Mouse (Mus musculus): ENCODE results near the gene Slf2. TPM values are rescaled to one million over a fixed set of nuclear protein-coding genes. Genes with fewer than 3 reads are reported as not detected.

The Slf2 gene
- total RNA-seq, 2 experiments from 2014 or later = 37.2 to 41.8 TPM

DNA sequence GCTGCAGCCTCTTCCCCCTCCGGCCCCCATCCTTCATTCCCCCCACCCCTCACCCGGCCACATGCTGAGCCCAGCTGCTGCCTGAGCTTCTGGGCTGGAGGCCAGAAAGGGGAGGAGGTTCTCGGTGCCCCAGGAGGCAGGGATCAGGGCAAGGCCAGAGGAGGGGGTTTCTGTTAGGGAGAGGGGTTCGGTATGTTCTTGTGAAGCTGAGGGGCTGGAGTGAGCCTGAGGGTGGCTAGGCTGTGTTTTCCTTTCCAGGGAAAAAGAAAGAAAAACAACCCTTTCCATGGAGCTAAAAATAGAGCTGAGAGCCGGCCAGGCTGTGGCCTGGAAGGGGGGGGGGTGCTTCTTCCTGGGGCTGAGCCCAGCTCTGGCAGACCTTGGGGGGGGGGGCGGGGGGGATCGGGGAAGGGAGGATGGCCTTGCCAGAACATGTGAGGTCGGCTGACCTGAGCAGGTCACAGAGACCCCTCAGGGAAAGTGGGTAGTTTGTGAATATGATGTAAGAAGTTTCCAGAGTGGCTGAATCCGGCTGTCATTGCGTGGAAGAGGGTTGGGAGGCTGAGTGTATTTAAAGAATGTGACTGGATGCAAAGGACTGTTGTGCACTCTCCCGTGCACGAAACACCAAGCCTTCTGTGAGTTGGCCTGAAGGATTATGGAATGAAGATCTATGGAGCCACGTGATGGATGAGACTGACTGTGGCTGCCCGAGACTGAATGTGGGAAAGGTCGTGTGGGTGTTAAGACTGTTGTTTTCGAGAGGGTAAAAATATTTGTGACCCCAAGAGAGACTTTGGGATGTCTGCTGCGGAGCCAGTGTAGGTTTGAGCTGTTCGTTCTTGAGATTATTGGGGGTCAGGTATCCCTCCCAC lies 85.6 kb downstream of the Slf2 start:
- H3K27ac ChIP-seq = peak overlapping the region; percentile 97
- H3K4me3 ChIP-seq = peak overlapping the region; percentile 56
- no peak for TF ChIP-seq CTCF (IDR thresholded peaks at IDR 0.05)
- DNase-seq (ENCODE audit: extremely low spot score in 1 of 2, low spot score in 2 of 2) = peak; percentile 59 to 67
- intact Hi-C loops (cut with DNase I) = loop anchor here (1.0 to 2.0 kb wide), 3 partner anchors 15 to 32 kb away; partner anchors contain the start of gene Sema4g

DNA sequence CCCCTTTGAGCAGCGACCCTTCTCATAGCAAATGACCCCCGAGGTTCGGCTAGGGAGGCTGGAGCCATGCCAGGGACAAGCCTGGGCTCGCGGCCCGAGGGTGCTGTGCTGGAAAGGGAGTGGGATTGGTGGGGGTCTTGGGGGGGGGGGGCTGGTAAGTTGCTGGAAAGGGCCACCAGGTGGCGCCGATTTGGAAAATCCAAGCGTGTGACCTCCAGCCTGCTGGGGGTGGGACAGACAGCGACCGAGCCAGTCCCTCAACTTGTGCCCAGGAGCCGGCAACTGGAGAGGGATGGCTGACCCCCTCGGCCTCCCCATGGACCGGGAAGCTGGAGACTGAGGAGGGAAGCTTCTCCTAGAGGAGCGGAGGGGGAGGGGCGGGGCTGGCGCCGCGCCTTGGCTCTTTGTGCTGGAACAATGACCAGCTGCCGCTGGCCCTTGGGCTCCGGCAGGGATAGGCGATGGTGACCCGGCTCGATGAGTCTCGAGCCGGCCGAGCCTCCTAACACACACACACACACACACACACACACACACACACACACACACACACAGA lies 86.3 kb downstream of the Slf2 start:
- peak; percentile 71 to 72 for DNase-seq (ENCODE audit: extremely low spot score in 1 of 2, low spot score in 2 of 2)
- H3K4me3 ChIP-seq = peak overlapping the region; percentile 56
- peak; percentile 62 for TF ChIP-seq CTCF (IDR thresholded peaks at IDR 0.05)
- H3K27ac ChIP-seq = peak overlapping the region; percentile 97
- intact Hi-C loops (cut with DNase I) = loop anchor here (1.0 to 2.0 kb wide), 2 partner anchors 28 to 31 kb away; partner anchors contain the start of gene Sema4g

DNA sequence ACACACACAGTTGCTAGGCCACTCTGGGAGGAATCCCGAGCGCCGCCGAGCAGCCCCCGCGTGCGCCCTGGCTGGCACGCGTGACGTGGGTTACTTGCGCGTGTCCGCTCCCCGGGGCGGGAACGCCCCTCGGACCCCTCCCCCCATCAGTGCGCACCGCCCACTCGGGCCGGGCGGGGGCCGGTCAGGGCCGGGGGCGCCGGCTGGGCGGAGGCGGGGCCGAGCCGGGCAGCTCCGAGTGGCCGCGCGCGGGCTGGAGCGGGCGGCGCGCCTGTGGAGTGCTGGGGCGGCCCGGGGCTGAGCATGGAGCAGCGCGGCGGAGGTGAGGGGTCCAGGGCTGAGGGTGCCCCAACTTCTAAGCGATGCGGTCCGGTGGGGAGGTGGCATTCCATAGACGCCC lies 87.0 kb downstream of the Slf2 start:
- peak overlapping the region; percentile 88 for H3K27ac ChIP-seq
- TF ChIP-seq CTCF (IDR thresholded peaks at IDR 0.05) = no peak
- H3K4me3 ChIP-seq = peak overlapping the region; percentile 56
- DNase-seq (ENCODE audit: extremely low spot score in 1 of 2, low spot score in 2 of 2) = peak; percentile 82
- intact Hi-C loops (cut with DNase I) = loop anchor here (1.0 to 2.0 kb wide), 2 partner anchors 29 to 30 kb away; partner anchors contain the start of gene Sema4g

DNA sequence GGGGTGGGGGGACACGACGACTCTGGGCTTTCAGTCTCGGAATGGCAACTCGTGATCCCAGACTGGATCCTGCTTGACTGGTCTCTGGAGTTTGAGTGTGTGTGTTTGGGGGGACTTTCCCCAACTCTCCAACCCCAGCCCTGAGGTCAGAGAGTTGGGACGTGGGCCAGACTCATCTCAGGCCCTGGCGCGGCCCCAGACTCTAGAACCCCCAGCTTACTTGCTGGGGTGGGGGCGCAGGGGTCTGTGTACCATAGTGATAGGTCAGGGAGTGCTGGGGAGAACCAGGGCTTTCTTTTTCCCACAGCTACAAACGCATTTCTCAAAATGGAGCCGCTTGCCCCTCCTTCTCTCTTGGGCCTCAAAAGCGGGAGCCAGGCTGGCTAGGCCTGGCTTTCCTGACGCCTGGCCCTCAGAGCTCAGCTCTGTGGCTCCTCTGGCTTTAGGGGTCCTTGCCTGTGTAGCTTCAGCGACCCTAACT lies 87.4 kb downstream of the Slf2 start:
- intact Hi-C loops (cut with DNase I) = no loop called here
- DNase-seq (ENCODE audit: extremely low spot score in 1 of 2, low spot score in 2 of 2) = no peak
- no peak for TF ChIP-seq CTCF (IDR thresholded peaks at IDR 0.05)

DNA sequence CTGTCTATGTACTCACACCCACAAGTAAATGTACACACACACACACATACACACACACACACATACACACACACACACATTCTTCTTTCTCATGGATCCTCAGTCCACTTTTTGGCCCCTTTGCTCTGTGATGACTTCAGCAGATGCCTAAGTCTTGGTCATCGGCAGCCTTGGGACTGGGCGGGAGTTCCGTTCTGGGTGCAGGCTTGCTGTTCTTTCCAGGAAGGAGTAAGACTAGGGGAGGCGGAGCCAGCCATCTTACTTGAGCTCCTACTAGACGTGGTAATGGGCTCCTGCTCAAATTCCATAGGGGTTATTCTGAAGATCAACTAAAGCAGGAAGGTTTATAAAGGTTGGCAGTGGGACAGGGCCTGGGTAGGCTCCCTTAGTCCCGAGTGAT lies 89.4 kb downstream of the Slf2 start:
- Histone ChIP-seq H3K27ac (no peak overlapping the region), H3K4me3 (no peak overlapping the region)
- intact Hi-C loops (cut with DNase I) = no loop called here
- DNase-seq (ENCODE audit: extremely low spot score in 1 of 2, low spot score in 2 of 2) = no peak
- no peak for TF ChIP-seq CTCF (IDR thresholded peaks at IDR 0.05)

More for the DNA sequence above, 87.4 kb downstream of the Slf2 start:
- peak overlapping the region; percentile 88 for H3K27ac ChIP-seq
- H3K4me3 ChIP-seq = peak overlapping the region; percentile 56

DNA sequence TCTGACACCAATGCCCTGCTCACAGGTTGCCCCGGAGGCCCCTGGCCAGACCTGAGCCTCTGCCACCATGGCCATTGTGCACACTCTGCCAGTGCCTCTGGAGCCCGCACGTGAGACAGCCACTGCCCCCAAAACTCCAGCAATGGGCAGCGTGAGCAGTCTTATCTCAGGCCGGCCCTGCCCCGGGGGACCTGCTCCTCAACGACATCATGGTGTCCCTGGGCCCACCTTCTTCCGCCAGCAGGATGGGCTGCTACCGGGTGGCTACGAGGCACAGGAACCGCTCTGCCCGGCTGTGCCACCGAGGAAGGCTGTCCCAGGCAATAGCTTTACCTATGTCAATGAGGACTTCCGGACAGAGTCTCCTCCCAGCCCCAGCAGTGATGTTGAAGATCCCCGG lies 90.4 kb downstream of the Slf2 start:
- no peak overlapping the region for H3K4me3 ChIP-seq
- H3K27ac ChIP-seq = no peak overlapping the region
- no peak for DNase-seq (ENCODE audit: extremely low spot score in 1 of 2, low spot score in 2 of 2)
- TF ChIP-seq CTCF (IDR thresholded peaks at IDR 0.05) = no peak
- intact Hi-C loops (cut with DNase I) = no loop called here

DNA sequence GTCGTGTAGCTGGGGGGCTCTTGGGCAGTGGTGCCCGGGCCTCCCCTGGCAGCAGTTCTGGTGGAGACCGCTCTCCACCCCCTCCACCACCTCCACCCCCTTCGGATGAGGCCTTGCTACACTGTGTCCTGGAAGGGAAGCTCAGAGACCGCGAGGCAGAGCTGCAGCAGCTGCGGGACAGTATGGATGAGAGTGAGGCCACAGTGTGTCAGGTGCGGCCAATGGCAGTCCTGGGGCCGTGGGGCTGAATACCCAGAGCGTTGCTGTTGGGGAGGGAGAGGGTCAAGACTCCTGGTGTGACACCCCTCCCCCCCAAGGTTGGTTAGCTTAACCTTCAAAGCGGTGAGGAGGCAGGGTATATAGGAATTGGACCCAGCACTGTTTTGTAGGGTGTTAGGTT lies 93.0 kb downstream of the Slf2 start:
- intact Hi-C loops (cut with DNase I) = no loop called here
- Histone ChIP-seq H3K4me3 (no peak overlapping the region), H3K27ac (no peak overlapping the region)
- no peak for TF ChIP-seq CTCF (IDR thresholded peaks at IDR 0.05)
- DNase-seq (ENCODE audit: extremely low spot score in 1 of 2, low spot score in 2 of 2) = no peak

DNA sequence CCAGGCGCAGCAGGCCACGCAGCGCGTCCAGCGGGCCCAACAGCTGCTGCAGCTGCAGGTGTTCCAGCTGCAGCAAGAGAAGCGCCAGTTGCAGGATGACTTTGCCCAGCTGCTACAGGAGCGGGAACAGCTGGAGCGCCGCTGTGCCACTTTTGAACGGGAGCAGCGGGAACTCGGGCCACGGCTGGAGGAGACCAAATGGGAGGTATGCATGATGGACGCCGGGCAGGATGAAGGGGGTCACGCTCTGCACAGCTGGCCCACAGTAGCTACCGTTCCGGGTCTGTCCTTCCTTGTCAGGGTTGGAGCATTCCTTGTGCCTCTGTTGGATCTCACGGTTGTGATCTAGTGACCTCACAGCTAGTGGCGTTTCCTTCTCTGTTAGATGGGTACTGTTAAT lies 93.8 kb downstream of the Slf2 start:
- TF ChIP-seq CTCF (IDR thresholded peaks at IDR 0.05) = no peak
- H3K27ac ChIP-seq = no peak overlapping the region
- DNase-seq (ENCODE audit: extremely low spot score in 1 of 2, low spot score in 2 of 2) = no peak
- intact Hi-C loops (cut with DNase I) = no loop called here
- no peak overlapping the region for H3K4me3 ChIP-seq

DNA sequence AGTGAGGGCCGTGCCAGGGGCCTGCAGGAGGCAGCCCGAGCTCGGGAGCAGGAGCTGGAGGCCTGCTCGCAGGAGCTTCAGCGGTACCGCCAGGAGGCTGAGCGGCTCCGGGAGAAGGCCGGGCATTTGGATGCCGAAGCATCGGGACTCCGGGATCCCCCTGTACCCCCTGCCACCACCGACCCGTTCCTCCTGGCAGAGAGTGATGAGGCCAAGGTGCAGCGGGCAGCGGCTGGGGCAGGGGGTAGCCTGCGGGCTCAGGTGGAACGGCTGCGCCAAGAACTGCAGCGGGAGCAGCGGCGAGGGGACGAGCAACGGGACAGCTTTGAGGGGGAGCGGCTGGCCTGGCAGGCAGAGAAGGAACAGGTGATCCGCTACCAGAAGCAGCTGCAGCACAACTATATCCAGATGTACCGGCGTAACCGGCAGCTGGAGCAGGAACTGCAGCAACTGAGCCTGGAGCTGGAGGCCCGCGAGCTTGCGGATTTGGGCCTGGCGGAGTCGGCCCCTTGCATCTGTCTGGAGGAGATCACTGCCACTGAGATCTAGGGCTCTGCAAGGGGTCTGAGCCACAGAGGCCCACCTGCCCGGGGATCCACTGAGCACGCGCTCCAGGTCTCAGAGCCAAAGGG lies 95.1 kb downstream of the Slf2 start:
- no peak for TF ChIP-seq CTCF (IDR thresholded peaks at IDR 0.05)
- intact Hi-C loops (cut with DNase I) = no loop called here
- DNase-seq (ENCODE audit: extremely low spot score in 1 of 2, low spot score in 2 of 2) = no peak
- H3K4me3 ChIP-seq = no peak overlapping the region
- peak overlapping the region; percentile 40; the same call in 1 of the 2 replicates for H3K27ac ChIP-seq

DNA sequence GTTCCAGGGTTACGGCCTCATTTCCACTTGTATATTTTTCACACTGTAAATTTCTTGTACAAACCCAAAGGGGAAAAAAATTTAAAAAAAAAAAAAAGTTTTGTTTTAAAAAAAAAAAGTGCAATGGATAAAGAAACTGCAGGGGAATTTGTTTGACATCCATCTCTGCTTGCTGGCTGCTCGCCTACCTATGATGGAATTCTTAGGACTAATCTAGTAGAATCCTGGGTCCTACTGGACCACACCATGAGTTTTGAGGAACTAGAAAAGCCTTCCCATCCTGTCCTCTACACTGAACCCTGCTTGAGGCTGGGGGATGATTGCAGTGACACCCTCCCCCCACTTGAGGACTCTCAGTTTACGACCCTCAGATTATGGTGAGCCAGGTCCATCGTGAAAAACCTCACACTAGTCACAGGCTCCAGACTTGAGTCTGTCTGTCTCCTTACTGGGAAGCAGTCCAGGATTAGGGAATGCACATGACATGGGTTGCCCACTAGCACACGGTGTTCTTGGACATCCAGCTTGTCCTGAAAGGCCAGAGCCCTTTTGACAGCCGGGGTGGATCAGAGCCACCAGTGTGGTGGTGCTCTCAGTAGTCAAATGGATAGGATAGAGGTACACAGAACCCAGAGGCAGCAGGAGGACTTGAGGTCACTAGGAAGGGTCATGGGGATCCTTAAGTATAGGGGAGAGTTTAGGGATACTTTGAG lies 96.2 kb downstream of the Slf2 start:
- DNase-seq (ENCODE audit: extremely low spot score in 1 of 2, low spot score in 2 of 2) = no peak
- peak overlapping the region; percentile 71 for H3K27ac ChIP-seq
- TF ChIP-seq CTCF (IDR thresholded peaks at IDR 0.05) = no peak
- intact Hi-C loops (cut with DNase I) = no loop called here
- H3K4me3 ChIP-seq = no peak overlapping the region

DNA sequence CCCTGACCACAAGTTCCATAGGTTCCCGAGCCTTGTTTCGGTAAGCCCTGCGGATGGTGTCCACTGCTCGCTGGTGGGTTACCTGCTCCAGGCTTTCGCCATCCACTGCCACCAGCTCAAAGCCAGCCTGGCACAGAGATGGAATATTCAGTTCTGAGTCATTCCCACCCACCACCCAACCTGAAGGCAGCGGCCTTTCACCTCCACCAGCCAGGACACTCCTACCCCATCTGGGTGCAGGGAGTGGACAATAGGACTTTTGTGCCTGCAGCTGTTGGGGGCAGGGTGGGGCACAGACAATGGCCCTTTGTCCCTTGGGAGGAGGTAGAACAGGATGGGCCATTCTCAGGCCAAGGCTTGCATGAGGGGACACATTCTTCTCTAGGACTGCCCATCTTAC lies 96.9 kb downstream of the Slf2 start:
- intact Hi-C loops (cut with DNase I) = no loop called here

More for the DNA sequence above, 96.9 kb downstream of the Slf2 start:
- DNase-seq (ENCODE audit: extremely low spot score in 1 of 2, low spot score in 2 of 2) = no peak
- H3K27ac ChIP-seq = peak overlapping the region; percentile 71
- no peak overlapping the region for H3K4me3 ChIP-seq
- TF ChIP-seq CTCF (IDR thresholded peaks at IDR 0.05) = no peak

Measured in left cerebral cortex, adult 2 months (tissue).